Comparison of ENCODE assay signal across 10 mouse cellular contexts in genomic region chr9:44131276-44131590, GRCm38 (mm10). TPM values are rescaled to one million over a fixed set of nuclear protein-coding genes. Genes with fewer than 3 reads are reported as not detected.
DNase-seq lines count a peak whose midpoint lies in the region; ATAC-seq and TF ChIP-seq lines count a peak whose summit lies in the region.
"Had no signal": no experiment of that assay in that cellular context is flagged by ENCODE, and none has a peak within 500 bp of the region (broad histone marks: within the 10 kb centered on the region; RNA-seq: fewer than 3 reads in every experiment).

No protein-coding gene starts in this region.

- peak overlapping the region; percentile 77; the same call in 1 of the 2 replicates for H3K9ac ChIP-seq in heart, embryonic 14.5 days (ENCODE audit: low read length)
- H3K9ac ChIP-seq in lung, embryonic 16.5 days (ENCODE audit: low read length): peak overlapping the region; percentile 31; the same call in 1 of the 2 replicates
- H3K9ac ChIP-seq in hindbrain, postnatal 0 days (replicated peaks; ENCODE audit: low read length): no peak overlapping the region

- no peak for DNase-seq in heart, adult 9 months (ENCODE audit: low spot score in 2 of 2)
- no peak for DNase-seq in lung, postnatal 14 days
- no peak for DNase-seq in hindbrain, postnatal 0 days (ENCODE audit: low spot score)
- DNase-seq in spleen, postnatal 10 days (ENCODE audit: low spot score in 2 of 2): no peak
- DNase-seq in adrenal gland, adult 8-10 months: no peak
- DNase-seq: cerebellum, postnatal 25 days had no signal

- no peaks in the 10 kb centered on the region for H3K9me3 ChIP-seq in heart, embryonic 14.5 days (ENCODE audit: control insufficient read depth, low read length)
- H3K9me3 ChIP-seq in lung, embryonic 16.5 days (ENCODE audit: control insufficient read depth, low read length): no peaks in the 10 kb centered on the region
- H3K9me3 ChIP-seq in hindbrain, postnatal 0 days (ENCODE audit: low read length): no peaks in the 10 kb centered on the region

- H3K4me3 ChIP-seq in heart, embryonic 14.5 days (ENCODE audit: control insufficient read depth in 1 of 2, insufficient read depth in 1 of 2, low read depth in 1 of 2, low read length in 2 of 2): no peak overlapping the region
- H3K4me3 ChIP-seq in lung, embryonic 16.5 days (ENCODE audit: low read length): peak overlapping the region; percentile 19; the same call in 1 of the 2 replicates
- H3K4me3 ChIP-seq in hindbrain, postnatal 0 days (ENCODE audit: low read length): no peak overlapping the region
- H3K4me3 ChIP-seq in small intestine, adult 2 months (ENCODE audit: low read depth, low read length): no peak overlapping the region

- no peak for TF ChIP-seq POLR2A in small intestine, adult 2 months (IDR thresholded peaks at IDR 0.05; ENCODE audit: low read depth, low read length)

- H3K4me2 ChIP-seq in heart, embryonic 14.5 days (ENCODE audit: low read length): peak overlapping the region; percentile 87; the same call in 1 of the 2 replicates
- H3K4me2 ChIP-seq in lung, embryonic 16.5 days (ENCODE audit: low read depth, low read length): peak overlapping the region; percentile 82
- H3K4me2 ChIP-seq in hindbrain, postnatal 0 days (ENCODE audit: low read depth, low read length): no peak overlapping the region

- peak overlapping the region; percentile 59 to 89 for H3K27ac ChIP-seq in heart, embryonic 14.5 days (replicated peaks in 1 of 2; ENCODE audit: control insufficient read depth in 1 of 2, insufficient read depth in 1 of 2, low read depth in 2 of 2, low read length in 2 of 2)
- H3K27ac ChIP-seq in lung, embryonic 16.5 days (ENCODE audit: low read length): peak overlapping the region; percentile 93
- peak overlapping the region; percentile 8; the same call in 1 of the 2 replicates for H3K27ac ChIP-seq in hindbrain, postnatal 0 days
- H3K27ac ChIP-seq in small intestine, adult 2 months (ENCODE audit: insufficient read depth, low read depth, low read length): peak overlapping the region; percentile 19; the same call in 1 of the 2 replicates
- H3K27ac ChIP-seq: macrophage had no signal

- 47% methylated on average over 7 of the region's 7 CpGs for WGBS in heart, embryonic 14.5 days
- WGBS in lung, embryonic 16.5 days: 41% methylated on average over 7 of the region's 7 CpGs
- 49% methylated on average over 7 of the region's 7 CpGs for WGBS in hindbrain, postnatal 0 days
- 66% methylated on average over 7 of the region's 7 CpGs for WGBS in small intestine, adult 2 months

- peaks cover 2% of the 10 kb centered on the region; the same call in 1 of the 2 replicates for H3K36me3 ChIP-seq in heart, embryonic 14.5 days (ENCODE audit: control insufficient read depth, insufficient read depth, low read length)
- no peaks in the 10 kb centered on the region for H3K36me3 ChIP-seq in lung, embryonic 16.5 days (ENCODE audit: control insufficient read depth, insufficient read depth, low read length)
- no peaks in the 10 kb centered on the region for H3K36me3 ChIP-seq in hindbrain, postnatal 0 days (ENCODE audit: insufficient read depth, low read length)
- H3K36me3 ChIP-seq in small intestine, adult 2 months (ENCODE audit: control insufficient read depth, insufficient read depth, low read length): no peaks in the 10 kb centered on the region

- H3K4me1 ChIP-seq in heart, embryonic 14.5 days (ENCODE audit: control insufficient read depth in 2 of 2, insufficient read depth in 2 of 2, low read length in 2 of 2): peaks cover 37 to 49% of the 10 kb centered on the region in 2 experiments
- peaks cover 56% of the 10 kb centered on the region for H3K4me1 ChIP-seq in lung, embryonic 16.5 days (replicated peaks; ENCODE audit: control insufficient read depth, insufficient read depth, low read length)
- peaks cover 11% of the 10 kb centered on the region for H3K4me1 ChIP-seq in hindbrain, postnatal 0 days (ENCODE audit: insufficient read depth, low read length)
- H3K4me1 ChIP-seq in small intestine, adult 2 months (ENCODE audit: control insufficient read depth, insufficient read depth, insufficient read length, low read length): peaks cover 28% of the 10 kb centered on the region

- H3K27me3 ChIP-seq in heart, embryonic 14.5 days (ENCODE audit: control insufficient read depth, insufficient read depth, low read length): no peaks in the 10 kb centered on the region
- peaks cover 7% of the 10 kb centered on the region for H3K27me3 ChIP-seq in lung, embryonic 16.5 days (ENCODE audit: control insufficient read depth, insufficient read depth, low read depth, low read length)
- H3K27me3 ChIP-seq in hindbrain, postnatal 0 days (ENCODE audit: insufficient read depth, low read length): peaks cover 19% of the 10 kb centered on the region; the same call in 1 of the 2 replicates
- H3K27me3 ChIP-seq in small intestine, adult 2 months (ENCODE audit: control insufficient read depth, insufficient read depth, low read length): peaks cover 32% of the 10 kb centered on the region

- ATAC-seq in heart, embryonic 14.5 days (ENCODE audit: insufficient number of reproducible peaks, insufficient read depth, low FRiP score, low read depth): no peak
- no peak for ATAC-seq in lung, embryonic 16.5 days (ENCODE audit: low read depth)
- no peak for ATAC-seq in hindbrain, postnatal 0 days

- TF ChIP-seq CTCF in hindbrain, postnatal 0 days (IDR thresholded peaks at IDR 0.05; ENCODE audit: low read depth): no peak
- no peak for TF ChIP-seq CTCF in small intestine, adult 2 months (IDR thresholded peaks at IDR 0.05; ENCODE audit: extremely low read depth, insufficient read length, insufficient replicate concordance, low read depth, low read length)

RNA-seq across cellular contexts. Expression of gene Mcam, which starts 3.0 kb away (rescaled TPM):
- polyA plus RNA-seq in heart, embryonic 14.5 days (2014; fragmentation: Nextera tagmentation; extraction: Ambion mirVana): 129 and 130 TPM in 2 replicates
- 99.1 and 104 TPM in 2 replicates for polyA plus RNA-seq in lung, embryonic 16.5 days (2015; fragmentation: Nextera tagmentation; extraction: Ambion mirVana)
- total RNA-seq in hindbrain, postnatal 0 days (2014; rRNA removed): 23.7 and 29.5 TPM in 2 replicates
- polyA plus RNA-seq in hindbrain, postnatal 0 days (2015; fragmentation: Nextera tagmentation; extraction: Ambion mirVana): 8.0 and 9.0 TPM in 2 replicates
- 14.2 and 14.3 TPM in 2 replicates for polyA plus RNA-seq in small intestine, adult 2 months (2012; rRNA removed)
- total RNA-seq in adrenal gland, adult 8-10 months (2022): 10 to 100 TPM; 21.4 to 70.9 (median 38.2) TPM
- polyA plus RNA-seq: macrophage had no signal

RNA-seq across cellular contexts. Expression of gene Rnf26, which starts 17.9 kb away (rescaled TPM):
- 30.4 and 32.9 TPM in 2 replicates for polyA plus RNA-seq in heart, embryonic 14.5 days (2014; fragmentation: Nextera tagmentation; extraction: Ambion mirVana)
- 60.1 and 63.8 TPM in 2 replicates for polyA plus RNA-seq in lung, embryonic 16.5 days (2015; fragmentation: Nextera tagmentation; extraction: Ambion mirVana)
- 17.5 and 24.3 TPM in 2 replicates for total RNA-seq in hindbrain, postnatal 0 days (2014; rRNA removed)
- 38.0 and 41.1 TPM in 2 replicates for polyA plus RNA-seq in hindbrain, postnatal 0 days (2015; fragmentation: Nextera tagmentation; extraction: Ambion mirVana)
- polyA plus RNA-seq in small intestine, adult 2 months (2012; rRNA removed): 16.9 and 26.4 TPM in 2 replicates
- 10 to 100 TPM; 29.8 to 36.7 (median 31.5) TPM for total RNA-seq in adrenal gland, adult 8-10 months (2022)

RNA-seq across cellular contexts. Expression of gene Gm49380, which starts 17.9 kb away (rescaled TPM):
- polyA plus RNA-seq in heart, embryonic 14.5 days (2014; fragmentation: Nextera tagmentation; extraction: Ambion mirVana): 0.07 and 0.08 TPM in 2 replicates
- 0.13 and 0.14 TPM in 2 replicates for polyA plus RNA-seq in lung, embryonic 16.5 days (2015; fragmentation: Nextera tagmentation; extraction: Ambion mirVana)
- not detected in 2 replicates for total RNA-seq in hindbrain, postnatal 0 days (2014; rRNA removed)
- 0.21 TPM in 1 of 2 replicates, not detected in the other for polyA plus RNA-seq in hindbrain, postnatal 0 days (2015; fragmentation: Nextera tagmentation; extraction: Ambion mirVana)
- polyA plus RNA-seq in small intestine, adult 2 months (2012; rRNA removed): not detected in 2 replicates
- total RNA-seq in adrenal gland, adult 8-10 months (2022): 1 to 10 TPM in 1 of 4 experiments, under 1 TPM in 3; 0.20 to 1.1 (median 0.93) TPM

RNA-seq across cellular contexts. Expression of gene C1qtnf5, which starts 24.2 kb away (rescaled TPM):
- 2.3 and 2.7 TPM in 2 replicates for polyA plus RNA-seq in heart, embryonic 14.5 days (2014; fragmentation: Nextera tagmentation; extraction: Ambion mirVana)
- polyA plus RNA-seq in lung, embryonic 16.5 days (2015; fragmentation: Nextera tagmentation; extraction: Ambion mirVana): 5.4 and 5.6 TPM in 2 replicates
- 36.7 and 39.5 TPM in 2 replicates for total RNA-seq in hindbrain, postnatal 0 days (2014; rRNA removed)
- 12.3 and 12.8 TPM in 2 replicates for polyA plus RNA-seq in hindbrain, postnatal 0 days (2015; fragmentation: Nextera tagmentation; extraction: Ambion mirVana)
- polyA plus RNA-seq in small intestine, adult 2 months (2012; rRNA removed): 6.4 and 7.0 TPM in 2 replicates
- total RNA-seq in adrenal gland, adult 8-10 months (2022): 10 to 100 TPM; 13.7 to 22.0 (median 18.7) TPM
- polyA plus RNA-seq: macrophage had no signal

RNA-seq across cellular contexts. Expression of gene Mfrp, which starts 29.7 kb away (rescaled TPM):
- polyA plus RNA-seq in heart, embryonic 14.5 days (2014; fragmentation: Nextera tagmentation; extraction: Ambion mirVana): not detected in 2 replicates
- polyA plus RNA-seq in lung, embryonic 16.5 days (2015; fragmentation: Nextera tagmentation; extraction: Ambion mirVana): 0.20 and 0.21 TPM in 2 replicates
- 2.8 and 4.0 TPM in 2 replicates for total RNA-seq in hindbrain, postnatal 0 days (2014; rRNA removed)
- 0.24 and 0.50 TPM in 2 replicates for polyA plus RNA-seq in hindbrain, postnatal 0 days (2015; fragmentation: Nextera tagmentation; extraction: Ambion mirVana)
- polyA plus RNA-seq in small intestine, adult 2 months (2012; rRNA removed): 0.04 TPM in 2 replicates
- under 1 TPM in 2 of 4 experiments, not detected in 2; 0.10 to 0.31 TPM for total RNA-seq in adrenal gland, adult 8-10 months (2022)
- polyA plus RNA-seq: macrophage had no signal

Comparison
In these comparisons a context has a peak if more than half of its experiments do, and no peak if none do; other contexts are left out.
1. H3K27ac ChIP-seq: peak in every context shown above with its lines; median percentile 93 in lung, embryonic 16.5 days; 74 in heart, embryonic 14.5 days; 19 in small intestine, adult 2 months; 8 in hindbrain, postnatal 0 days.